Mouse (Mus musculus): ENCODE data around the gene Calcr.
"Not testable (repeated sequence)": the region's sequence is repeated elsewhere in the genome, so short reads cannot be mapped to it uniquely, and the experiment has no call there.

Calcr gene

GRCm38 (mm10) chr6:3764230-3764764 is at the start of gene Calcr:
Gene Calcr (minus strand): TSS chr6:3764714.
- CTCF ChIA-PET: no interaction called here

GRCm38 (mm10) chr6:3767485-3767884 is 3.0 kb upstream of the Calcr start:
- CTCF ChIA-PET: no interaction called here

GRCm38 (mm10) chr6:3763171-3763967 is 1.1 kb downstream of the Calcr start:
- CTCF ChIA-PET: no interaction called here

- CTCF ChIA-PET: no interaction called here
These were observed 12.9 kb downstream of the Calcr start for GRCm38 (mm10) chr6:3751576-3751975.

GRCm38 (mm10) chr6:3749624-3750023 is 14.9 kb downstream of the Calcr start:
- CTCF ChIA-PET: no interaction called here

- CTCF ChIA-PET: no interaction called here
These were observed 19.0 kb downstream of the Calcr start for GRCm38 (mm10) chr6:3745546-3745945.

- CTCF ChIA-PET: no interaction called here
These were observed 22.4 kb downstream of the Calcr start for GRCm38 (mm10) chr6:3741996-3742713.

- CTCF ChIA-PET: no interaction called here
These were observed 23.2 kb downstream of the Calcr start for GRCm38 (mm10) chr6:3741296-3741695.

- CTCF ChIA-PET: no interaction called here
These were observed 34.2 kb downstream of the Calcr start for GRCm38 (mm10) chr6:3730246-3730867.

GRCm38 (mm10) chr6:3688087-3688642 is 76.3 kb downstream of the Calcr start:
- CTCF ChIA-PET: no interaction called here

GRCm38 (mm10) chr6:3678286-3678685 is 86.2 kb downstream of the Calcr start:
- CTCF ChIA-PET: not testable (repeated sequence)

GRCm38 (mm10) chr6:3677806-3678205 is 86.7 kb downstream of the Calcr start:
- CTCF ChIA-PET: no interaction called here

GRCm38 (mm10) chr6:3671941-3672340 is 92.6 kb downstream of the Calcr start:
- CTCF ChIA-PET: not testable (repeated sequence)

GRCm38 (mm10) chr6:3664147-3664716 is 100.3 kb downstream of the Calcr start:
- CTCF ChIA-PET: no interaction called here

- CTCF ChIA-PET: no interaction called here
These were observed 106.1 kb downstream of the Calcr start for GRCm38 (mm10) chr6:3658405-3658804.
